Mouse (Mus musculus) bone marrow macrophage, adult 2 months (primary cell): ENCODE measurements around the gene Rbm4b.

Experiments
- CTCF ChIP-seq: IDR thresholded peaks from 2 replicates; pipeline ENCODE4 v1.5.1; 2012; ENCODE audit warnings: low read depth, mild to moderate bottlenecking, low read length, moderate library complexity
- POLR2A ChIP-seq: IDR thresholded peaks from 2 replicates; pipeline ENCODE4 v1.6.1; 2012; ENCODE audit warnings: mild to moderate bottlenecking, low read depth, low read length, borderline replicate concordance

GRCm38 (mm10) chr19:4748493-4748892, 7.8 kb upstream of the Rbm4b start:
- TF ChIP-seq POLR2A, result no peak
- no peak for TF ChIP-seq CTCF
